26 mouse cellular contexts compared by ENCODE assay signal in the genomic region with DNA sequence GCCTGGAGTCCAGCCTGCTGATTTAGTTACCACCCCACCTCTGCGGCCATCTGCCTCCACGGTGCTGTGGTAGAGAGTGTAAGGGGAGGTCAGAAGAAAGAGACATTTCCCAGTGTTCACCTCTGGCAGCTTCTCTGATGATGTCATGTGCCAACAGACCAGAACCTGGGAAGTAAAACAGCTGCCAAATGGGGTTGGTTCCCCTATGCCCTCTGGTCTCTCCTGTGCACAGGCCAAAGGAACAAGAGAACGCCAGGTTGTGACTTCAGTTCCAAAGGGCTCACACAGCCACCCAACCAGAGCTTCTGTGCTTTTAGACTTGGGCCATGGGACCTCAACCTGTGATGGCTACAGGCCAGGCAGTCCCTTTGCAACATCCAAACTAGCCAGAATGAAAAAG. TPM values are rescaled to one million over a fixed set of nuclear protein-coding genes. Genes with fewer than 3 reads are reported as not detected.
DNase-seq lines count a peak whose midpoint lies in the region; ATAC-seq and TF ChIP-seq lines count a peak whose summit lies in the region.
"Had no signal": no experiment of that assay in that cellular context is flagged by ENCODE, and none has a peak within 500 bp of the region (broad histone marks: within the 10 kb centered on the region; RNA-seq: fewer than 3 reads in every experiment).

No protein-coding gene starts in this region.

- H3K79me2 ChIP-seq in liver, adult 2 months (ENCODE audit: control insufficient read depth, insufficient read depth, low read length): no peaks in the 10 kb centered on the region

- H3K4me2 ChIP-seq in forebrain, postnatal 0 days (ENCODE audit: low read depth): no peak overlapping the region
- no peak overlapping the region for H3K4me2 ChIP-seq in kidney, postnatal 0 days (ENCODE audit: low read length)
- H3K4me2 ChIP-seq: embryonic facial prominence, embryonic 12.5 days; forebrain, embryonic 12.5 days; heart, embryonic 15.5 days; hindbrain, embryonic 14.5 days; liver, embryonic 13.5 days; lung, embryonic 14.5 days; neural tube, embryonic 12.5 days had no signal

- no peaks in the 10 kb centered on the region for H3K9me3 ChIP-seq in forebrain, embryonic 10.5 days
- H3K9me3 ChIP-seq in forebrain, postnatal 0 days (ENCODE audit: low read length): no peaks in the 10 kb centered on the region
- no peaks in the 10 kb centered on the region for H3K9me3 ChIP-seq in kidney, postnatal 0 days (replicated peaks; ENCODE audit: low read length)
- H3K9me3 ChIP-seq: embryonic facial prominence, embryonic 12.5 days; forebrain, embryonic 12.5 days; G1E; heart, embryonic 15.5 days; liver, embryonic 13.5 days; megakaryocyte, embryonic 14.5 days; neural tube, embryonic 12.5 days had no signal

- no peak overlapping the region for H3K4me3 ChIP-seq in forebrain, embryonic 10.5 days
- H3K4me3 ChIP-seq in forebrain, postnatal 0 days (ENCODE audit: low read depth, low read length): no peak overlapping the region
- H3K4me3 ChIP-seq in liver, adult 2 months (ENCODE audit: insufficient read depth, low read depth, low read length): no peak overlapping the region
- H3K4me3 ChIP-seq in kidney, postnatal 0 days (replicated peaks; ENCODE audit: low read depth, low read length): no peak overlapping the region
- H3K4me3 ChIP-seq: embryonic facial prominence, embryonic 12.5 days; forebrain, embryonic 12.5 days; heart, embryonic 15.5 days; layer of hippocampus, adult 2 months; liver, embryonic 13.5 days; megakaryocyte, embryonic 14.5 days; neural tube, embryonic 12.5 days had no signal

- H3K27ac ChIP-seq in forebrain, embryonic 10.5 days: peak overlapping the region; percentile 65
- no peak overlapping the region for H3K27ac ChIP-seq in forebrain, postnatal 0 days (ENCODE audit: low read depth, low read length)
- peak overlapping the region; percentile 71 for H3K27ac ChIP-seq in liver, adult 2 months (replicated peaks; ENCODE audit: insufficient read depth, low read depth, low read length)
- no peak overlapping the region for H3K27ac ChIP-seq in kidney, postnatal 0 days
- H3K27ac ChIP-seq: embryonic facial prominence, embryonic 12.5 days; forebrain, embryonic 12.5 days; heart, embryonic 15.5 days; hindbrain, embryonic 14.5 days; layer of hippocampus, adult 2 months; liver, embryonic 13.5 days; neural tube, embryonic 12.5 days had no signal

- H3K27me3 ChIP-seq in forebrain, embryonic 10.5 days (ENCODE audit: poor library complexity, severe bottlenecking): 0 out of 2 replicates have a peak, but pooled peaks cover 9% of the 10 kb centered on the region
- no peaks in the 10 kb centered on the region for H3K27me3 ChIP-seq in forebrain, postnatal 0 days (ENCODE audit: insufficient read depth, low read length)
- no peaks in the 10 kb centered on the region for H3K27me3 ChIP-seq in liver, adult 2 months (ENCODE audit: control insufficient read depth, insufficient read depth, low read length)
- H3K27me3 ChIP-seq in kidney, postnatal 0 days (ENCODE audit: insufficient read depth, low read length): no peaks in the 10 kb centered on the region
- H3K27me3 ChIP-seq: embryonic facial prominence, embryonic 12.5 days; liver, embryonic 13.5 days; neural tube, embryonic 12.5 days; Patski had no signal

- TF ChIP-seq POLR2A in liver, adult 2 months (IDR thresholded peaks at IDR 0.05; ENCODE audit: extremely low read depth, insufficient read depth, low read length): no peak

- H3K36me3 ChIP-seq in forebrain, embryonic 10.5 days (replicated peaks): no peaks in the 10 kb centered on the region
- no peaks in the 10 kb centered on the region for H3K36me3 ChIP-seq in forebrain, postnatal 0 days (ENCODE audit: insufficient read depth)
- no peaks in the 10 kb centered on the region for H3K36me3 ChIP-seq in liver, adult 2 months (ENCODE audit: control insufficient read depth, insufficient read depth, low read length)
- no peaks in the 10 kb centered on the region for H3K36me3 ChIP-seq in kidney, postnatal 0 days (ENCODE audit: insufficient read depth, low read length)
- H3K36me3 ChIP-seq: embryonic facial prominence, embryonic 12.5 days; forebrain, embryonic 12.5 days; G1E; heart, embryonic 15.5 days; liver, embryonic 13.5 days; neural tube, embryonic 12.5 days had no signal

- no peak for ATAC-seq in forebrain, postnatal 0 days
- ATAC-seq in kidney, postnatal 0 days (replicated peaks; ENCODE audit: low FRiP score, low read depth): peak; percentile 41; the same call in 1 of the 2 replicates
- ATAC-seq in cerebellum, adult (ENCODE audit: insufficient number of reproducible peaks, low FRiP score, low TSS enrichment): no peak
- ATAC-seq: Patski had no signal

- H3K4me1 ChIP-seq in forebrain, embryonic 10.5 days: peaks cover 40% of the 10 kb centered on the region
- no peaks in the 10 kb centered on the region for H3K4me1 ChIP-seq in forebrain, postnatal 0 days (ENCODE audit: insufficient read depth)
- H3K4me1 ChIP-seq in liver, adult 2 months (ENCODE audit: control insufficient read depth, insufficient read depth, low read length): peaks cover 23% of the 10 kb centered on the region
- H3K4me1 ChIP-seq in kidney, postnatal 0 days (replicated peaks; ENCODE audit: insufficient read depth, low read length): peaks cover 6% of the 10 kb centered on the region; the same call in 1 of the 2 replicates
- H3K4me1 ChIP-seq: heart, embryonic 15.5 days had no signal

- 89% methylated on average over 3 of the region's 3 CpGs for WGBS in forebrain, embryonic 10.5 days
- WGBS in forebrain, postnatal 0 days: 79% methylated on average over 3 of the region's 3 CpGs
- 34% methylated on average over 3 of the region's 3 CpGs for WGBS in liver, adult 2 months
- WGBS in kidney, postnatal 0 days: 72% methylated on average over 3 of the region's 3 CpGs

- no peak overlapping the region for H3K9ac ChIP-seq in forebrain, postnatal 0 days
- H3K9ac ChIP-seq in liver, adult 2 months (ENCODE audit: low read depth, low read length): no peak overlapping the region; the same call in 1 of the 2 replicates
- H3K9ac ChIP-seq in kidney, postnatal 0 days (ENCODE audit: low read depth, low read length): no peak overlapping the region
- H3K9ac ChIP-seq: embryonic facial prominence, embryonic 12.5 days; forebrain, embryonic 12.5 days; heart, embryonic 15.5 days; hindbrain, embryonic 14.5 days; liver, embryonic 13.5 days; lung, embryonic 14.5 days; neural tube, embryonic 12.5 days had no signal

- TF ChIP-seq CTCF in forebrain, postnatal 0 days (IDR thresholded peaks at IDR 0.05; ENCODE audit: low read depth): no peak
- no peak for TF ChIP-seq CTCF in liver, adult 2 months (IDR thresholded peaks at IDR 0.05; ENCODE audit: low read depth, low read length)
- no peak for TF ChIP-seq CTCF in kidney, postnatal 0 days (IDR thresholded peaks at IDR 0.05; ENCODE audit: low read depth)

- no peak for DNase-seq in forebrain, embryonic 10.5 days (ENCODE audit: extremely low spot score, low spot score)
- no peak for DNase-seq in forebrain, postnatal 0 days
- peak; percentile 100 for DNase-seq in liver, adult 2 months (ENCODE audit: extremely low read depth, low read depth, low spot score)
- DNase-seq in liver: no peak
- DNase-seq in kidney, postnatal 0 days (ENCODE audit: low spot score): no peak
- no peak for DNase-seq in heart, adult 11 months
- DNase-seq: cerebellum, adult 9-10 months; gastrocnemius, postnatal 36 days; heart, postnatal 36 days; liver, embryonic 13.5 days; lung, embryonic 14.5 days; lung, postnatal 36 days; midbrain, embryonic 14.5 days; retina, postnatal 1 day; right cerebral cortex, postnatal 25 days; spleen, adult 18-20 months had no signal

RNA-seq across cellular contexts. Expression of a gene that starts 45.9 kb away (rescaled TPM):
- 9.4 and 9.6 TPM in 2 replicates for polyA plus RNA-seq in forebrain, embryonic 10.5 days (2016; fragmentation: Nextera tagmentation; extraction: Ambion mirVana)
- 8.6 and 13.9 TPM in 2 replicates for total RNA-seq in forebrain, postnatal 0 days (2014; rRNA removed)
- 1.5 and 1.9 TPM in 2 replicates for polyA plus RNA-seq in forebrain, postnatal 0 days (2015; fragmentation: Nextera tagmentation; extraction: Ambion mirVana)
- 4.5 and 5.6 TPM in 2 replicates for total RNA-seq in liver, adult 2 months (2014; rRNA removed)
- 11.7 and 12.8 TPM in 2 replicates for polyA plus RNA-seq in liver, adult 2 months (2012; rRNA removed)
- 15.2 and 17.9 TPM in 2 replicates for polyA plus RNA-seq in kidney, postnatal 0 days (2015; fragmentation: Nextera tagmentation; extraction: Ambion mirVana)

Comparison
In these comparisons a context has a peak if more than half of its experiments do, and no peak if none do; other contexts are left out.
1. H3K27ac ChIP-seq: peak in forebrain, embryonic 10.5 days (single experiment) and liver, adult 2 months (single experiment); none in forebrain, postnatal 0 days (single experiment) and kidney, postnatal 0 days (single experiment).